Mouse (Mus musculus) urinary bladder, postnatal 14 days (tissue): ENCODE results near the gene March1.
"Not testable (repeated sequence)": the region's sequence is repeated elsewhere in the genome, so short reads cannot be mapped to it uniquely, and the experiment has no call there.

Experiments
- DNase-seq: peaks from one replicate; pipeline ENCODE4 v3.0.0; 2021; ENCODE audit warnings: low spot score

The March1 gene

GRCm38 (mm10) chr8:66323045-66323807, 705.5 kb downstream of the March1 start:
- DNase-seq = no peak

- no peak for DNase-seq
These were observed 708.7 kb downstream of the March1 start for GRCm38 (mm10) chr8:66326396-66326795.

GRCm38 (mm10) chr8:66332206-66332605, 714.5 kb downstream of the March1 start:
- no peak for DNase-seq

- DNase-seq = no peak
These were observed 716.6 kb downstream of the March1 start for GRCm38 (mm10) chr8:66334265-66334664.

GRCm38 (mm10) chr8:66339551-66339950, 721.9 kb downstream of the March1 start:
- no peak for DNase-seq

- DNase-seq = no peak
These were observed 725.2 kb downstream of the March1 start for GRCm38 (mm10) chr8:66342928-66343327.

- no peak for DNase-seq
These were observed 745.4 kb downstream of the March1 start for GRCm38 (mm10) chr8:66362882-66363801.

GRCm38 (mm10) chr8:66383694-66384373, 766.1 kb downstream of the March1 start:
- no peak for DNase-seq

GRCm38 (mm10) chr8:66386008-66386407, 768.3 kb downstream of the March1 start:
- no peak for DNase-seq

GRCm38 (mm10) chr8:66388693-66389092, 771.0 kb downstream of the March1 start:
- DNase-seq = no peak

GRCm38 (mm10) chr8:66391554-66391953, 773.9 kb downstream of the March1 start:
- DNase-seq = no peak

GRCm38 (mm10) chr8:66392900-66393299, 775.2 kb downstream of the March1 start:
- DNase-seq = no peak

- no peak for DNase-seq
These were observed 776.4 kb downstream of the March1 start for GRCm38 (mm10) chr8:66394148-66394547.

- no peak for DNase-seq
These were observed 780.1 kb downstream of the March1 start for GRCm38 (mm10) chr8:66397811-66398210.

- no peak for DNase-seq
These were observed 782.4 kb downstream of the March1 start for GRCm38 (mm10) chr8:66400050-66400449.

- no peak for DNase-seq
These were observed 787.2 kb downstream of the March1 start for GRCm38 (mm10) chr8:66404711-66405414.

- not testable (repeated sequence) for DNase-seq
These were observed 788.1 kb downstream of the March1 start for GRCm38 (mm10) chr8:66405796-66406195.

- no peak for DNase-seq
These were observed 789.1 kb downstream of the March1 start for GRCm38 (mm10) chr8:66406596-66407361.

GRCm38 (mm10) chr8:66410080-66410615, 792.4 kb downstream of the March1 start:
- DNase-seq = no peak

GRCm38 (mm10) chr8:66413101-66413500, 795.4 kb downstream of the March1 start:
- no peak for DNase-seq

GRCm38 (mm10) chr8:66415234-66415633, 797.5 kb downstream of the March1 start:
- no peak for DNase-seq
